Comparison of ENCODE assay signal across 26 mouse cellular contexts in the genomic region with DNA sequence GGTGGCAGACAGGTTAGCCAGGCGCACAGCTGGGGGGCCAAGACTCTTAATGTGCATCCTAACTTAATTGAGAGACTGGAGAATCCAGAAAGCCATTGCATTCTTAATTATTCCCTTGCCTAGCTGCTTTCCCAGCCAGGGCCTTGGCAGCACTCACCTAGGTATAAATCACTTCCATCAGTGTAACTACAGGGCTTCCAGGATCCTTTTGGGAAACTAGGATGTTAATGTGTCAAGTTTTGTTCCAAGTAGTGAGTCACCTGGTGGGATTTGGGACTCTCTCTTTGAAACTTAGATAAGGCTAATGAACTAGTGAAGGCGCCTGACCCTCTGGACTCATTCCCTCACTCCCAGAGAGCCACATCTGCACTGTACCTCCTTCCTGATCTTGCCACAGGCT.
DNase-seq lines count a peak whose midpoint lies in the region; ATAC-seq lines count a peak whose summit lies in the region.
"Had no signal": no experiment of that assay in that cellular context is flagged by ENCODE, and none has a peak within 500 bp of the region (broad histone marks: within the 10 kb centered on the region; RNA-seq: fewer than 3 reads in every experiment).

No protein-coding gene starts in this region.

- H3K36me3 ChIP-seq in limb, embryonic 13.5 days: no peaks in the 10 kb centered on the region
- H3K36me3 ChIP-seq in limb, embryonic 10.5 days: no peaks in the 10 kb centered on the region
- no peaks in the 10 kb centered on the region for H3K36me3 ChIP-seq in hindbrain, embryonic 13.5 days
- H3K36me3 ChIP-seq: embryonic facial prominence, embryonic 13.5 days; forebrain, embryonic 10.5 days; heart, embryonic 10.5 days; heart, embryonic 13.5 days; hindbrain, embryonic 12.5 days had no signal

- peaks cover 14% of the 10 kb centered on the region for H3K4me1 ChIP-seq in limb, embryonic 13.5 days
- peaks cover 8% of the 10 kb centered on the region for H3K4me1 ChIP-seq in limb, embryonic 10.5 days
- H3K4me1 ChIP-seq in hindbrain, embryonic 13.5 days (replicated peaks): peaks cover 6% of the 10 kb centered on the region; the same call in 1 of the 2 replicates
- H3K4me1 ChIP-seq: forebrain, embryonic 13.5 days; heart, embryonic 10.5 days; heart, embryonic 13.5 days had no signal

- no peak overlapping the region for H3K27ac ChIP-seq in limb, embryonic 13.5 days
- H3K27ac ChIP-seq in limb, embryonic 10.5 days: no peak overlapping the region
- H3K27ac ChIP-seq in hindbrain, embryonic 13.5 days: no peak overlapping the region
- H3K27ac ChIP-seq: embryonic facial prominence, embryonic 13.5 days; forebrain, embryonic 10.5 days; forebrain, embryonic 13.5 days; heart, adult 2 months; heart, embryonic 10.5 days; heart, embryonic 13.5 days; hindbrain, embryonic 12.5 days had no signal

- WGBS in limb, embryonic 13.5 days: 59% methylated on average over 2 of the region's 2 CpGs
- 77% methylated on average over 2 of the region's 2 CpGs for WGBS in limb, embryonic 10.5 days
- 80% methylated on average over 2 of the region's 2 CpGs for WGBS in hindbrain, embryonic 13.5 days

- no peaks in the 10 kb centered on the region for H3K27me3 ChIP-seq in limb, embryonic 13.5 days
- no peaks in the 10 kb centered on the region for H3K27me3 ChIP-seq in limb, embryonic 10.5 days (ENCODE audit: low read depth, poor library complexity, severe bottlenecking)
- H3K27me3 ChIP-seq in hindbrain, embryonic 13.5 days: no peaks in the 10 kb centered on the region
- H3K27me3 ChIP-seq: embryonic facial prominence, embryonic 13.5 days; forebrain, embryonic 13.5 days; heart, embryonic 13.5 days; hindbrain, embryonic 12.5 days had no signal

- no peak overlapping the region for H3K9ac ChIP-seq in limb, embryonic 13.5 days
- H3K9ac ChIP-seq in hindbrain, embryonic 13.5 days: no peak overlapping the region
- H3K9ac ChIP-seq: embryonic facial prominence, embryonic 13.5 days; forebrain, embryonic 13.5 days; heart, embryonic 13.5 days; hindbrain, embryonic 12.5 days had no signal

- no peak overlapping the region for H3K4me3 ChIP-seq in limb, embryonic 13.5 days
- H3K4me3 ChIP-seq in limb, embryonic 10.5 days: no peak overlapping the region
- no peak overlapping the region for H3K4me3 ChIP-seq in hindbrain, embryonic 13.5 days
- H3K4me3 ChIP-seq: embryonic facial prominence, embryonic 13.5 days; forebrain, embryonic 10.5 days; forebrain, embryonic 13.5 days; heart, adult 2 months; heart, embryonic 10.5 days; heart, embryonic 13.5 days; hindbrain, embryonic 12.5 days had no signal

- no peak for DNase-seq in limb, embryonic 10.5 days (ENCODE audit: low spot score)
- peak; percentile 5 for DNase-seq in gastrocnemius, postnatal 10 days
- peak; percentile 5 for DNase-seq in gastrocnemius, postnatal 25 days
- DNase-seq in adrenal gland, postnatal 25 days: no peak
- DNase-seq: adrenal gland, adult 8-10 months; adrenal gland, postnatal 36 days; cerebellum, adult 18-20 months; cerebellum, adult 9-11 months; cerebellum, postnatal 25 days; heart, adult 2 months; heart, postnatal 14 days; heart, postnatal 4 days; kidney, adult 18-20 months had no signal

- ATAC-seq in limb, embryonic 13.5 days (ENCODE audit: low FRiP score, low read depth): peak; percentile 57; the same call in 1 of the 2 replicates
- ATAC-seq in hindbrain, embryonic 13.5 days (ENCODE audit: low FRiP score): no peak
- ATAC-seq: activated CD4-positive, CD25-positive, alpha-beta regulatory T cell, adult 4 months; CD4-positive, CD25-positive, alpha-beta regulatory T cell, adult 4 months; forebrain, embryonic 13.5 days; forebrain, embryonic 16.5 days; hindbrain, embryonic 16.5 days; intestine, embryonic 16.5 days had no signal

- H3K4me2 ChIP-seq in limb, embryonic 13.5 days (replicated peaks): no peak overlapping the region
- H3K4me2 ChIP-seq in hindbrain, embryonic 13.5 days: no peak overlapping the region
- H3K4me2 ChIP-seq: embryonic facial prominence, embryonic 13.5 days; forebrain, embryonic 13.5 days; heart, embryonic 13.5 days; hindbrain, embryonic 12.5 days had no signal

- H3K9me3 ChIP-seq in limb, embryonic 13.5 days: no peaks in the 10 kb centered on the region
- no peaks in the 10 kb centered on the region for H3K9me3 ChIP-seq in limb, embryonic 10.5 days (replicated peaks)
- no peaks in the 10 kb centered on the region for H3K9me3 ChIP-seq in hindbrain, embryonic 13.5 days
- H3K9me3 ChIP-seq: embryonic facial prominence, embryonic 13.5 days; forebrain, embryonic 10.5 days; forebrain, embryonic 13.5 days; heart, embryonic 10.5 days; heart, embryonic 13.5 days; hindbrain, embryonic 12.5 days had no signal

Comparison
In these comparisons a context has a peak if more than half of its experiments do, and no peak if none do; other contexts are left out.
1. DNase-seq: peak in gastrocnemius, postnatal 10 days (single experiment) and gastrocnemius, postnatal 25 days (single experiment); none in limb, embryonic 10.5 days (single experiment) and adrenal gland, postnatal 25 days (single experiment).